Mouse (Mus musculus) gastrocnemius, postnatal 14 days (tissue): ENCODE data around the gene Vmn2r121. TPM values are rescaled to one million over a fixed set of nuclear protein-coding genes. Genes with fewer than 3 reads are reported as not detected.

Source experiments
- DNase-seq: peaks from one replicate; pipeline ENCODE4 v3.0.0; 2021; ENCODE audit warnings: mixed read lengths
- intact Hi-C: fragments of 180-260 bp; cut with DNase I; formaldehyde crosslinking; loops from one replicate; pipeline ENCODE4 v1.15.1; 2025; ENCODE audit warnings: low total_unique reads
- long read RNA-seq, 2 experiments: library from polyadenylated mRNA; stranded (forward); transcript quantifications; one replicate each; pipeline ENCODE4 v2.0.0; 2021
- total RNA-seq, 2 experiments: library from RNA; stranded (reverse); gene quantifications; 2 replicates each; pipeline ENCODE4 v1.2.3; 2021

The Vmn2r121 gene
- not detected for total RNA-seq
- long read RNA-seq, experiment 1, result 0 reads
- long read RNA-seq, experiment 2, result 0 reads

- intact Hi-C loops, result no loop called here
- no peak for DNase-seq
These were observed at the start of gene Vmn2r121 for GRCm38 (mm10) chrX:124135852-124136251. TSS of gene Vmn2r121 (minus strand) at chrX:124135952.
